Mouse (Mus musculus): ENCODE results near the gene Elovl7.

- TF ChIP-seq GATA1 (IDR thresholded peaks at IDR 0.05; ENCODE audit: borderline replicate concordance, low read length) (no peak), POLR2AphosphoS5 (IDR thresholded peaks at IDR 0.05; ENCODE audit: insufficient replicate concordance, low read depth, low read length) (no peak)
Measured at GRCm38 (mm10) chr13:108253977-108254376, 39.8 kb downstream of the Elovl7 start.
